Mouse (Mus musculus): Measurements from ENCODE around the gene Hnrnpl.
A peak's percentile ranks its signal among the peaks of the same experiment; 100 is the strongest.

Gene Hnrnpl

DNA sequence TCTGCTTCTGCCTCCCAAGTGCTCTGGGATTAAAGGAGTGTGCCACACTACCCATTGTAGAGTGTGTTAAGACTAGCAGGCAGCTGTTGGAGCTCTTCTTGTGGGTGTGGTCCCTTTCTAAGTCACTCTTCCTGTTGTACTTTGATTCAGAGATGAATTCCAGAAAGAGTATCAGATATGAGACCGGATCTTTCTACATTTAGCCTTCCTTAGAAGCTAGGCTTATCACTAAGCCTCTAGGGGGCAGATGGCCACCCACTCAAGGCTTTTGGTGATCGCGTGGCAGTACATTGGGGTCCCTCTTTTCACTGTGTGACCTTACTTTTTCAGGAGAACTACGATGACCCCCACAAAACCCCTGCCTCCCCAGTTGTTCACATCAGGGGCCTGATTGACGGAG is 4.6 kb downstream of the Hnrnpl start:
- DNase-seq = no peak

DNA sequence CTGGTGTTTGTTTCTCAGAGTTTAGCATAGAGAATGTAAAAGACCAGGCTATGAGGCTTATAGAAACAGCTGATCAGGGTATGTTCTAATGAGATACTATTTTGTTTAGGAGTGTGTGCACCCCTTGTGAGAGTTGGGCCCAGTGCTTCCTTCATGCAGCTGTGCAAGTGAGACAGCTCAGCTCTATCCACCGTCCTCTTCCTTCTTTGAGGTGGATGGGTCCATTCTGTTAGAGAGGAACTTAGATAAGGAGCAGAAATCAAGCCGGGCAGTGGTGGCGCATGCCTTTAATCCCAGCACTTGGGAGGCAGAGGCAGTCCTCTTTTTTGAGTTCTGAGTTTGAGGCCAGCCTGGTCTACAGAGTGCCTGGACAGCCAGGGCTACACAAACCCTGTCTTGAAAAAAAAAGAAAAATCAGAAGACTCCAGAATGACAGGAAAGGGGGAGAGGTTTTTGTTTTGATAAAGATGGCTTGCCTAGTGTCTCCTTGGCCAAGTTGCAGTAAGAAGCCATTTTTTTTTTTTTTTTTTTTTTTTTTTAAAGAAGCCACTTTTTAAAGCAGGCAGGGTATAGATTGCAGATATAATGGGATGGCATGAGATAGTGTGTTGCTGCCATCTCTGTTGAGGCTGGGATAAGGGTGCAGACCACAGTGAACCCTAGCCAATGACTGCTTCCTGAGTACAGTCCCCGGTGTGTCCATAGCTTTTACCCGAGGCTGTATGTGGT is 6.1 kb downstream of the Hnrnpl start:
- no peak for DNase-seq

- DNase-seq = no peak
These were observed 6.9 kb downstream of the Hnrnpl start for GRCm38 (mm10) chr7:28815230-28815629.

DNA sequence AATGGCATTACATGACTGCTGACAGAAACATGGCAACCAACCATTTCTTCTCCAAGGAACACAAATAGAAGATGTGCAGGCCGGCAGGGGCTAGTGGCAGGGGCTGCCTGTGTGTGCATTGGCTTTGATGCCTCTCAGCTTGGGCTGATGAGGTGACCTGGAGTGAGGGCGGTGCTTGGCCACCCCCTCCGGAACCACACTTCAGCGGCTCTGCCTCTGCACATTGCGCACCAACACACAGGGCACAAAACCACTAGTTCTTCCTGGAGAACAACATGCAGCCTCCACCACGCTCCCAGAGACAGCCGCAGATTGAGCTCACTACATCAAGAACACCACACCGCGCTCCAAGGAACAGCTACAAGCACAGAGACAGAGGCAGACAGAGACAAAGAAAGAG is 7.9 kb downstream of the Hnrnpl start:
- DNase-seq = no peak

DNA sequence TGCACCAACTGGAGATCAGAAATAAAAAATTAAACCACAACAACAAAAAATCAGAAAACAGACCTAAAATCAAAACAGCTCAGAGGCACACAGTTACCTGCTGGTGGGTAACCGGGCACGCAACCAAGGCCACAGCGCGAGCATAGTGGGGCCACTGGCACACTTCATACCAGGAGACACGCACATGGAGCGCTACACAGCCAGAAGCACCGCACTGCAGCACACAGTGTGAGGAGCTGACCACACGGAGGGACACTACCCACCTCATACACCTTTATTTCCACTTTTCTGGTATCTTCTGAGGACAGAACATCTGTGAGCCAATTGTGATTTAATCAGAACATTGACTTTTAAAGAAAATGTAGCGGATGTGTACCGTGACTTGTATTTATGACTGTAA is 8.6 kb downstream of the Hnrnpl start:
- no peak for DNase-seq

DNA sequence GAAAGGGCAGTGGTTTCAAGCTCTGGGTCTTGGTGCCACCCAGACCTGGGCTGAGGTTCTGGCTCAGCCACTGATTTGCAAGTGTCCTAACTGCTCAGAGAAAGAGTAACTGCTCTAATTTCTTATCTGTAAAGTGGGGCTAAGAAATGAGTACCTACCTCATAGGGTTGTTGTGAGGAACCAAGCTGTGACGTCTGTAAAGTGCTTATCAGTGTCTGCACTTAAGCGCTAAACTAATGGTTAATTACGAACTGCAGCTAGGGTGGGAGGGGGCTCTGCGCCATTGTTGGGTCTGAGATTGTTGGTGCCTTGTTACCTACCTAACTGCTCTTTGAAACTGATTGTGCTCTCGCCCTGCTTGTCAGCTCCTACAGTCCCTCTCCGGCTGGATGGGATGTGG is 9.2 kb downstream of the Hnrnpl start:
- no peak for DNase-seq

DNA sequence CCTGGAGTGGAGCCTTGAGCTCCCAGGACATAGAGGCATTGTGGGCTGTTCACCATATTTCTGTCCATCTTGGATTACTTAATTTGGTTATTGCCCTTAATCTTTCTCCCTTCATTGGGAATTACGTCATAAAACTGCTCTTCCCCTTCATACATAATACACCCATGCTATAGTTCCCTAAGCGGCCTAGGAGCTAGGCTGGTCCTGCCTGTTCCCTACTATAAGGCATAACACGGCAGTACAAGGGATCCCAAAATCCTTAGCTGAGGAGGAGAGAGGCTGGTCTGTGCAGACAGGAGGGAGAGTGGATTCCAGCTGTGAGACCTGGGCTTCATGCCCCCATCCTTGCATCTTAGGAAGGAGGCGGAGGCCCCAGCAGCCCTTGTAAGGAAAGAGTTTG is 9.6 kb downstream of the Hnrnpl start:
- no peak for DNase-seq

DNA sequence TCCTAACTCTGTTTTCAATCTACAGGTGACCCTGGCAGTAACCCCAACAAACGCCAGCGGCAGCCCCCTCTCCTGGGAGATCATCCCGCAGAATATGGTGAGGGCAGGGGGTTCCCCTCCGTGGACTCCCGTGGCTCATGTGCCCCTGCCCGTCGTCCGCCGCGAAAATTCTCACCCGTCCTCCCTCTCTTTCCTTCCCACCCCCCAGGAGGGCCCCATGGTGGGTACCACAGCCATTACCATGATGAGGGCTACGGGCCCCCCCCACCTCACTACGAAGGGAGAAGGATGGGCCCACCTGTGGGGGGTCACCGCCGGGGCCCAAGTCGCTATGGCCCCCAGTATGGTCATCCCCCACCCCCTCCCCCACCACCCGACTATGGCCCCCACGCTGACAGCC is 10.1 kb downstream of the Hnrnpl start:
- DNase-seq = no peak

DNA sequence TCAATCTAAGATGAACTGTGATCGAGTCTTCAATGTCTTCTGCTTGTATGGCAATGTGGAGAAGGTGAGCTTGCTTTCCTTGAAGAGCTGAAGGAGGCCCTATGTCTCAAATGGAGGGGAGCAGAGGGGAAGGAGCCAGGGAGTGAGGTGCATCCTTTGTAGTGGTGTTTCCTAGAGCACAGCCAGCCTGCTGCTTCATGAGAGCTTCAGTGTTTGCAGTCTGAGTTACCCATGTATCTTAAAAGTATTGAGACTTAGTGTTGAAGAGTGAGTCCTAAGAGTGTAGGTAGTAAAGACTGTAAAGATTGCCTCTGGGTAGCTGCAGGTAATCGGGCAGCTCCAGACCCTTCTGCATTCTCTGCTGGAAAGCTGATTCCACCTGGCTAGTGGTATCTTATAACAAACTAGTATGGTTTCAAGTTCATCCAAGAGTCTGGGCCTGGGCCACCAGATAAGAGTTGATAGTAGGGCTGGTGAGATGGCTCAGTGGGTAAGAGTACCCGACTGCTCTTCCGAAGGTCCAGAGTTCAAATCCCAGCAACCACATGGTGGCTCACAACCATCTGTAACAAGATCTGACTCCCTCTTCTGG is 10.6 kb downstream of the Hnrnpl start:
- DNase-seq = no peak

GRCm38 (mm10) chr7:28819571-28819970 is 11.2 kb downstream of the Hnrnpl start:
- no peak for DNase-seq

- peak; percentile 56 to 68 for DNase-seq
These were observed 12.3 kb downstream of the Hnrnpl start for GRCm38 (mm10) chr7:28820358-28821260.

DNA sequence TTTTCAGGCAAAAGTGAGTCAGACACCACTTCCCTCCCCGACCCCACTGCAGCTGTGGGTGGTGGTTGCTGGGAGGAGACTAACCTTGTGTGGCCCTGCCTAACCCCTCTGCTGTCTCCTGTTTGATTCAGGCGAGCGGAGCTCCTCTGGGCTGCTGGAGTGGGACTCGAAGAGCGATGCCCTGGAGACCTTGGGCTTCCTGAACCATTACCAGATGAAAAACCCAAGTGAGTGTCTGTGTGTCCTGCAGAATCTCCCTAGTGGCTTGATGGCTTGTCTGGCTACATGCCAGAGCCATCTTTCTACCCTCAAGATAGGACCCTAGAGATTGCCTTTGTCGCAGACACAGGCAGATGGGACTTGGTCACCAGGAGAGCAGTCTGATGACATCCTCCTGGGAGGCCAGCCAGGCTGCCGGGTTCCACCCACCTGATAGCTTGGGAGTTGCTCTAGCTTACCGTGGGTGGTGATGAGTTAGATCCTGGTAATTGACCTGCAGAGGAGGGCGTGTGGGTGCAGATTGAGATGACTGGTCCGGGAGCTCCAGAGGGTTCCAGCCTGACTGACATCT is 13.0 kb downstream of the Hnrnpl start:
- no peak for DNase-seq

DNA sequence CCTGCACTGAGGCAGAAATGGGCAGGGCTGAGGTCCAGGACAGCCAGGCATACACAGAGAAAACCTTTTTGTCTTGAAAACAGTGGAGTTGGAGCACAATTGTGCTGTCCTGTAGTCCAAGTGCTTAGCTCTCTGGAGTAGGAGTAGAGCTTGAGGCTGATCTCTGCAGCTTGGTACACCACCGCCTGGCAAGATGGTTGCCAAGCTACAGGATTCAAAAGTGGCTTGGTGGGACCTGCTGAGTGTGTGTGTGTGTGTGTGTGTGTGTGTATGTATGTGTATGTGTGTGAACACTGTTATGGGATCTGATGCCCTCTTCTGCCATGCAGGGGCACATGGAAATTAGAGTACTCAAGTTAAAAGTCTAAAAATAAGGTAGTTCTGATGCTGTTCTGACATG is 14.2 kb downstream of the Hnrnpl start:
- no peak for DNase-seq

DNA sequence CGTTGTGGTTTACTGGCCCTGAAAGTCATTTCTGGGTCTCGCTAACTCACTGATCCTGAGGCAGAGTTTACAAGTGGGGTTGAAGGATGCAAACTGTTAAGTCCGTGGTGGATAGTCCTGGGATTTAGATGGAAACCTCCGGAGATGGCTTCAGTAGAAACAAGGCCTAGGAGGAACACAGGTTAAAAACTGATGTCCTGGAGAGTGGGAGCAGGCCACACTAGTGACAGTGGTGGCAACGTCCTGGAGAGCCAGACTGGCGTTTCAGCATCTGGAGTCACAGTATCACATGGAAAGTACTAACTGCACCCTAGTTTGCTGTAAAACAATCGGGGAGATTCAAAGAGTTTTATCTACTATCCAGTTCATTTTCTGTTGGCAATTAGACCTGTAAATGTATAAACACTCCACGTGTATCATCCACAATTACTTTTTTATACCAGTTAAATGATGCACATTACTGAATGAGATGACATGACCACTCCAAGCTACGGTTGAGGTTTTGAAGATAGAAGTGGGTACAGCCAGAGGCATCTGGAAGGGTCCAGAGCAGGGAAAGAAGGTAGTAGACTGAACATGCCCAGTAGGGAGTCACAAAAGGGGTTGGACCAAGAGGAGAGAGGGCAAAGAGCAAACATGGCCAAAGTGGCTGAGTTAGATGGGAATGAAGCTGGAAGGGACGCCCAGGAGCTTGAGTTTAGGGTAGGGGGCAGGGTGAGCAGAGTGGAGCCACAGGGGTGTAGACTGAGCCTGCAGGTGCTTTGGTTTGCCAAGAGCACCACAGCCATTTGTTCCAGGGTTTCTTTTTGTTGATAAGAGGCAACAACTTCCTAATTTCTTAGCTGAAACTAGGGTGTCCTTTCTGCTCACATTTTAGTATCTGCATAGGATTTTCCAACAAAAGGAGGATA is 14.9 kb downstream of the Hnrnpl start:
- no peak for DNase-seq

DNA sequence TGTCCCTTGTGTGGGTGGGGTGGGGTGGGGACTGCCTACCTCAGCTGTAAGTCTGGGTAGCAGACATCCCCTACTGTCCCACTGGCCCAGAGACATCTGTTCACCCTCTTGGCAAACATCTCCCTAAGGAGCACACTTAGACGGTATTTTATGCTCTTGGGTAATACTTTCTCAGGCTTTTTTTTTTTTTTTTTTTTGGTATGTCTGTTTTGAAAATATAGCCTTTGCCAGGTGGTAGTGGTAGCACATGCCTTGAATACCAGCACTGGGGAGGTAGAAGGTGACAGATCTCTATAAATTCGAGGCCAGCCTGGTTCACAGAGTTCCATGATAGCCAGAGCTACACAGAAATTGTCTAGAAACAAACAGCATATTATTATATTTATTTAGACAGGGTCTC is 15.6 kb downstream of the Hnrnpl start:
- DNase-seq = no peak

GRCm38 (mm10) chr7:28824941-28825685 is 16.8 kb downstream of the Hnrnpl start, which contains the start of gene Ech1:
Gene Ech1 (plus strand): TSS chr7:28825217.
- DNase-seq = peak; percentile 93 to 95

DNA sequence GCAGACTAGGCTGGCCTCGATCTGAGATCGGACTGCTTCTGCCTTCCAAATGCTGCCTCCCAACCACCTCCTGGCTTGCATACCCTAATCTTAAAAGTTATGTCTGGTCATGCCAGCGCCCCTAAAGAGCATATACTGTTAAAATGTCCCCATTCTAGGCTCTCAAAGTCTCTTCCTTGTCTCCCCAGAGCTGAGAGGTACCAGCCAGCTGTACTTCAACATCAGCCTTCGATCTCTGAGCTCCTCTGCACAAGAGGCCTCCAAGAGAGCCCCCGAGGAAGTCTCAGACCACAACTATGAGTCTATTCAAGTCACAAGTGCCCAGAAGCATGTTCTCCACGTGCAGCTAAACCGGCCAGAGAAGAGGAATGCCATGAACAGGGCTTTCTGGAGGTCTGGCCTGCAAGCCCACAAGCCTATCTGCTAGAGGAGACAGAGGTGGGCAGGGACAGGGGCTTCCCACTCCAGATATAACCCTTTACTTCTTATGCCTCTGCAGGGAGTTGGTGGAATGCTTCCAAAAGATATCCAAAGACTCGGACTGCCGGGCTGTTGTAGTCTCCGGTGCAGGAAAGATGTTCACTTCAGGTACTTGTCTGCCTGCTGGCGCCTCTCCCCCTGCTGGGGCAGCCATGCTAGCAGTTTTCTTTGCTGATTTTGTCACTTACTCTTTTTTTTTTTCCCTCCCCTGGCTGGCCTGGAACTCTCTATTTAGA is 17.5 kb downstream of the Hnrnpl start:
- DNase-seq = peak; percentile 48 to 69

GRCm38 (mm10) chr7:28826402-28826772 is 18.0 kb downstream of the Hnrnpl start:
- DNase-seq = no peak

DNA sequence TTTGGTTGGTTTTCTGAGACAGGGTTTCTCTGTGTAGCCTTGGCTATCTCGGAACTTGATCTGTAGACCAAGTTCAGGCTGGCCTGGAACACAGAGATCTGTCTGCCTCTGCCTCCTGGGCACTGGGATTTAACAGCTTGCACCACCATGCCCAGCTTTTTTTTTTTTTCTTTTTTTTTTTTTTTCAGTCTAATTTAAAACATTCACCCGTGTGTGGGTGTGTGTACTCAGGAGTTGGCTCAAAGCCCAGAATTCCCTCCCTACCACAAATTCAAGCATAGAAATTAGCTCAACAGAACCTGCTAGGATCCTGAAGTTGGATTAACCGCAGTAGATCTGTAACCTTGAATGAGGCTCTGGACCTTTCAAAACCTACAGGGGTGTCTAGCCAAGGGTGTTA is 19.0 kb downstream of the Hnrnpl start:
- peak in 1 of 2 experiments; percentile 58 for DNase-seq

GRCm38 (mm10) chr7:28829821-28830220 is 21.5 kb downstream of the Hnrnpl start:
- no peak for DNase-seq

- DNase-seq = no peak
These were observed 22.6 kb downstream of the Hnrnpl start for GRCm38 (mm10) chr7:28830981-28831380.

All from kidney, postnatal 4 days (tissue).